Mouse (Mus musculus) large intestine, adult 2 months (tissue): ENCODE results near the gene Rpap3. TPM values are rescaled to one million over a fixed set of nuclear protein-coding genes. Genes with fewer than 3 reads are reported as not detected.

Source experiments
- DNase-seq: peaks from one replicate; pipeline ENCODE4 v3.0.0-alpha.2; 2012; ENCODE audit warnings: low read depth, low spot score
- WGBS: fragments of 180-500 bp; shearing (Covaris S2); methylation state at CpG from one replicate; pipeline ENCODE4 v1.1.7; 2018; 5-methylcytosine and 5-hydroxymethylcytosine counted together
- polyA plus RNA-seq: library from polyadenylated mRNA; depleted of rRNA; stranded (reverse); fragments of >200 nt; gene quantifications from 2 replicates; pipeline ENCODE4 v1.2.3, GENCODE M21; 2012; rRNA removed

The Rpap3 gene
- polyA plus RNA-seq, 1 experiment: 2.4 TPM

DNA sequence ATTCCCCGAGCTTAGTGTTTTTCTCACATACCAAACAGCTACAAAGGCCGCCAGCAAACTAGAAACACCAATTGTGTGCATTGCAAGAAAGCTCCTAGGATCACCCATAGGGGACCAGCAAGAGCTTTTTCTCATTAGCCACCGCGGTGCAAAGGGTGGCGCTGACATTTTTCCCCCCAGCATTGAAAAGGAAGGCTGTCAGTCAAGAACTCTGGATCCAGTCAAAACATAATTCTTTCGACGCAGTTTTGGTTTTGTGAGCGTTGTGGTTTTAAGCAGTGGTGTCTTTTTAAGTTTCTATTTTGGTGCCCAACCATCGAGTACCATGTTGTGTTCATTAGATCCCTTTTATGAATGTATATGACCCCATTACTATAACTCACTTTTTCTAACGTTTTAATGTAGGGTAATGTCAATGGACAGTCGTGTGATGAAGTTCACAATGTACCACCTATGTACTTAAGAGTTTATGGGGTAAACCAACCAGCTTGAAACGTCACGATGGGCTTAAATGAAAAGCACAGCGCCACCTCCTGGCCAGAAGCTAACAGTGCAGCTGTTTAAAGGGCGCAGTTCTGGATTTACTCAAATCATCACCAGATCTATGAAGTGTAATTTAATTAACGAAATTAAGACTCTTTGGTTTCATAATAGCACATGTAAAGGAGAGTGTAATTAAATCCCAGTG lies 40.5 kb downstream of the Rpap3 start:
- no peak for DNase-seq
- WGBS: 58% methylated on average over 16 of the region's 16 CpGs

DNA sequence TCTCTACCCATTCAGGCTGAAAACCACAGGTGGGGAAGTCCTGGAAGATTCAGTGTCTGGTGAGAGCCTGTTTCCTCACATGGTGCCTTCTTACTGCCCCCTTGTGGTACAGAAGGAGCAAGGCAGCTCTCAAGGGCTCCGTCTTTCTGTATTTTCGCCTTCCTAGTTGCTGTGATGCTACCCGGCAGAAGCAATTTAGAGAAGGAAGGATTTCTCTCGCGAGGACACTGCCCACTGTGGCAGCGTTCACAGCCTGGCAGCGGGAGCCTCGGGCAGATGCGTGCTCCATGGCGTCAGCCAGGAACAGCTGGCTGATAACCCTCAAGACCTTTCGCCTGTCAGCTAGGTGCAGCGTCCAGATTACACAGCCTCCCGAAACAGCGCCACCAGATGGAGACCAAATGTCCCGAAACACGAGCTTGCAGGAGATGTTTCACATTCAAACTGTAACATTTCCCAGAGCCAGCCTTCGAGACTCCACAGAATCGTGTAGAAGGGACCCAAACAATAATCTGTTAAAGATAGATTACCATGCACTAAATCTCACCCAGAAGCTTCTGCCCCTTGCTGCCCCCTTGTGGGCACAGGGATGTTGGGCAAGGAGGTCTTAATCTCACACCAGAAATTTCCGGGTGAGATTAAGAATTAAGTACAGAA lies 41.7 kb downstream of the Rpap3 start:
- WGBS: 3% methylated on average over 19 of the region's 19 CpGs
- DNase-seq: peak; percentile 35

DNA sequence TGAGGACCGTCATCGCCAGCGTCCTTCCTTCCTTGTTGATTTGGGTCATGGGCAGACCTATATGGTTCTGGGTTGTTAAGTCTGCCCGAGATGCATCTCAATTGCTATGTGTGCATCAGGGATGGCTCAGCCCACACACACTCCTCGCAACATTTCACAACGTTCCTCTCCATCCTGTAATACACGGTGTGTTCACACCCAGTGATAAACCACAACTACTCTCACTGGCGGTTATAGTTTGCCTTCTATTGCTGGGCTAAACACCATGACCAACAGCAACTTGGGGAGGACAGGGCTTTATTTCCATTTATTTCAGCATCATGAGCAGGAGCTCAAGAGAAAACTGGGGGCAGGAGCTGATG lies 46.9 kb downstream of the Rpap3 start:
- DNase-seq: no peak
- WGBS: 64% methylated on average over 8 of the region's 8 CpGs

DNA sequence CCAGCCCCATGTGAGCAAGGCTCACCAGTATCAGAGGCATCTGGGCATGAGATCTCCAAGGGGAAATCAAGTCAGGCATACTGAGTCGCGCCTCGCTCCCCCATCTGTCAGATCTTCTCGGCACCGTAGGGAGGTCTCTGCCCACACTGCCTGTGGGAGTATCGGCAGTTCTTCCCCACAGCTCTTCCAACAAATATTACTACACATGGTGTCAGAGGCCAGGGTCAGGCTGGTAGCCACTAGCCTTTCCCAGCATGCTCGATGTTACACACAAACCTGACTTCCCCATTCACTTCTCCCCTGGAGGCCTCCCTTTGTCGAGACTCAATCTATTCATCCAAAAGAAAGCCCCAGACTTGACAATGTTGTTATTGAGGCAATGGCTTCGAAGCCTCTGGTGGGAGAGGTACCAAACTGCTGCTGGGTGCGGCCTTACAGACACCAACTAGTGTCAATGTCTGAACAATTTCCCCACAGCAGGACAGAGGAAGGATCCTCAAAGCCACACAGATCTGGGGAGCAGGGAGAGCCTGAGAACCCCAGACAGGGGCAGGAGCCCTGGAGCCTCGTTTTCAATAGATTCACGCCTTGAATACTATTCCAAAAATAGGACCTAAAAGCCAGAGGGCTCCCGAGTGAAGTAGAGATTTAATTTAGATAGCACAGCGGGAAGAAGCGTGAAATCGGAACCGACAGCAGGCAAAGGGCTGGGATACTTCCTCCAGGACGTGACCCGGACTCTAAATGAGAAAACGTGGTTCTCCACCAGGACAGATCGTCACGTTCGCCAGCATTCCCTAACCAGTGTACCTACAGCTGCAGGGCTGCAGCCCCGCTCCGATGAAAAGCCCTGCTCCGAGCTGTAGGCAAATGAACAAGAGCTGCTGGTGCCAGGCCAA lies 47.5 kb downstream of the Rpap3 start:
- DNase-seq: no peak
- WGBS: 82% methylated on average over 26 of the region's 26 CpGs

DNA sequence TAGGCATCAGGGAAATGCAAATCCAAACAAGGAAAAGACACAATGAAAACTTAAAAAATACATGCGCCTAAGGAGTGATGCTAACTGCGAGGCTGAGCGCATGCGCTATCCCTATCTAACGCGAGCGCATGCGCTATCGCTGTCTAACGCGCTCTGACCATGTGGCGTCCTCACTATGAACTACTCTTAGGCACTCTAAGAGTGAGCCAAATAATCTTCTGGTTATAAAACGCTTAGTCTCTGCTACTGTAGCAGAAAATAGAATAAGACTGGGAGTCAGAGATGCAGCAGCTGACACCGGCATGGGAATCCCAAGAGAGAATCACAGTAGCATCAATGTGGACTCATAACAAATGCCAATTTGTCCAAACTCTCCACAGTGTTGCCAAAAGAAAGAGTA lies 48.2 kb downstream of the Rpap3 start:
- WGBS: 89% methylated on average over 14 of the region's 14 CpGs
- no peak for DNase-seq

DNA sequence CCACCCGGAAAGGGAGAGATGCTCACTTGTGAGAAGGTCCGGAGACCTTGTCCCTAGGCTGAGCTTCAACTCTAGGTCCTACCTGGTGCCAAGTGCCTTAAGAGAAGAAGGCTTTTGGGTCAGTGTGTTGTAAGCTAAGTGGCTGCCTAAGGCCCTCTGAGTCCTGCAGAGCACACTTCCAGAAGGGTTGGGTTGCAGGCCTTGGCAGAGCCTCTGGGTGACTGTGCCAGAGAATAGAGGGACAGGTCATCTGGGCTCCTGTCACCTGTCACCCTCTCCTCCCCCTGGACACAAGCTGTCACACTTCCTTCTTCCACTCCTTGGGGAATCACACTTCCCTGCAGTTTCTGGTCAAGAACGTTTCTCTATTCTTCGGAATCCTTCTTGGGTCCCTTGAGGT lies 55.9 kb downstream of the Rpap3 start:
- WGBS: 81% methylated on average over 4 of the region's 4 CpGs
- DNase-seq: no peak

DNA sequence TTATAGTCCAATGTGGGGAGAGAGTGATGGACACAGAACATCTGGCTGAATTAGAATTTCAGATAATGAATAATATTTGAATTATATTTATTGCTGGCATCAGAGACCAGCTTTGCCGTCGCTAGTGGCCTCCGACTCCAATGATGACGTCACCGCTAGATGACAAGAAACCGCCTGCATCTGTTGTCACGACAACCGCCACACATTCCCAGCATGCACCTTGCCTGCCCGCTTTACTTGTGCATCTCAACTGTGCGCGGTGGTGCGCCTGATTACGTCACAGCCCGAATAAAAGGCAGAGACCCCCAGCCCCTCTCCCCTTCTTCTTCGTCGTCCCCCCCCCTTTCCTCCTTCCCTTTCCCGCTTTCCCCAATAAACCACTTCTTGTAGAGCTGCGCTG lies 57.4 kb downstream of the Rpap3 start:
- DNase-seq: no peak
- WGBS: 86% methylated on average over 18 of the region's 18 CpGs

DNA sequence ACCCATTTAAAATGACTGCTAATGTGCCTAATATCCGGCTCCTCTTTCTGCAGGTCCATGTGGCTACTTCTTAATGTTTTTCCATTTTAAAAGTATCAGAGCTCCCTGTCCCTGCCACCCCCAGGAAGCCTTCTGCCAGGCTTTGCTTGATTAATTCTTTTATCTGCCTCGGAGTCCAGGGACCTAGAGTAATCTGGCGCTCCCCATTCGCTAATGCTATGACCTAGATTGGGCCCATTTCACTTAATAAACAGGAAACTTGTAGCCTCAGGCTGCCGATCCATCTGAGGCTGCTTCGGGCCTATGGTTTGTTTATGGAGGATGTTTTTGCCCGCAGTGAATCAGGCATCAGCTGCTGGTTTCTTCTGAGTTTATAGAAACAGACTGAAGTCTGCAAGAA lies 59.2 kb downstream of the Rpap3 start:
- 63% methylated on average over 7 of the region's 7 CpGs for WGBS

DNA sequence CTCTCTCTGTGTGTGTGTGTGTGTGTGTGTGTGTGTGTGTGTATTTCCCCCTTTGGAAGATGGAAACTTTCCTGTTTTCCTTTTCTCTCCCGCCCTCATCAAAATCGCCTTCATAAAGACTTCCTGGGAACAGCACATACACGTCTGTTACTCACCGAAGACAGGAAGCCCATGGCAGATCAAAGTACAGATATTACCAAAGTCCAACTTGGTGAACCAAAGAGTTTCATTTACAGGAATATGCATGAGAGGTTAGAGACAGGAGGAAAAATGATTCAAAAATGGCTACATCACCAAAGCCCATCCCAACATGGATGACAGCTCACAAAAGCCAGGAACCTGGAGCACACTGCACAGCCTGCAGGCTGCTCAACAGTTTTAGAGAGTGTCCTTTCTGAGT lies 61.6 kb downstream of the Rpap3 start:
- DNase-seq: no peak
- 68% methylated on average over 4 of the region's 4 CpGs for WGBS

More for the DNA sequence above, 59.2 kb downstream of the Rpap3 start:
- no peak for DNase-seq

Other genes with a start within 250 kb of the Rpap3 start
- 0.66 and 0.99 TPM in 2 replicates for gene Endou, start 25.5 kb upstream of the Rpap3 start, polyA plus RNA-seq
- gene Rapgef3, start 62.1 kb upstream of the Rpap3 start, polyA plus RNA-seq: 16.3 and 18.9 TPM in 2 replicates
- 26.5 and 27.4 TPM in 2 replicates for gene Slc48a1, start 72.7 kb upstream of the Rpap3 start, polyA plus RNA-seq
- 22.9 and 23.1 TPM in 2 replicates for gene Hdac7, start 138.7 kb upstream of the Rpap3 start, polyA plus RNA-seq
- gene Vdr, start 204.8 kb upstream of the Rpap3 start, polyA plus RNA-seq: 93.3 and 165 TPM in 2 replicates